25 mouse cellular contexts compared by ENCODE assay signal in the genomic region with DNA sequence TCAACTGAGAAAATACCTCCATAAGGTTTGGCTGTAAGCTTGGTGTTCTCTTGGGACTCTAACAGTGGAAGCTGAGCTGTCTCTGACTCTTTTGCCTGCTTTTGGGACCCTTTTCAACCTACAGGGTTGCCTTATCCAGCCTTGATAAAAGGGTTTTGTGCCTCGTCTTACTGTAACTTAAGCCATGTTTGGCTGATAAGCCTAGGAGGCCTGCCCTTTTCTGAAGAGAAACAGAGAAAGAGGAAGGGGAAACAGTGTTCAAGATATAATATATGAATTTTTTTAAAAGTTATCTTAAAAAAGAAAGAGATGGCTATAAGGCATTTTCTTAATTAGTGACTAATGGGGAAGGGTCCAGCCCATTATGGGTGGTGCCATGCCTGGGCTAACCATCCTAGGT.
"Had no signal": no experiment of that assay in that cellular context is flagged by ENCODE, and none has a peak within 500 bp of the region (broad histone marks: within the 10 kb centered on the region; RNA-seq: fewer than 3 reads in every experiment).

No protein-coding gene starts in this region.

- DNase-seq: cerebellum, adult 9-10 months; cerebellum, adult 9-11 months; cerebellum, postnatal 10 days; cerebellum, postnatal 14 days; cerebellum, postnatal 25 days; cerebellum, postnatal 36 days; embryo, embryonic 11 days; forebrain, postnatal 0 days; gastrocnemius, adult 2 months; gastrocnemius, postnatal 10 days; gastrocnemius, postnatal 14 days; gastrocnemius, postnatal 25 days; gastrocnemius, postnatal 36 days; heart, adult 11 months; heart, adult 18-20 months; heart, adult 2 months had no signal

- H3K4me1 ChIP-seq: embryonic facial prominence, embryonic 10.5 days; embryonic facial prominence, embryonic 12.5 days; embryonic facial prominence, embryonic 13.5 days; embryonic facial prominence, embryonic 15.5 days; forebrain, embryonic 10.5 days; forebrain, embryonic 12.5 days; forebrain, embryonic 13.5 days; forebrain, embryonic 15.5 days had no signal

- H3K9me3 ChIP-seq: embryonic facial prominence, embryonic 12.5 days; embryonic facial prominence, embryonic 13.5 days; embryonic facial prominence, embryonic 15.5 days; forebrain, embryonic 10.5 days; forebrain, embryonic 13.5 days; forebrain, embryonic 15.5 days had no signal

- H3K27ac ChIP-seq: embryonic facial prominence, embryonic 10.5 days; embryonic facial prominence, embryonic 12.5 days; embryonic facial prominence, embryonic 13.5 days; embryonic facial prominence, embryonic 15.5 days; forebrain, embryonic 10.5 days; forebrain, embryonic 12.5 days; forebrain, embryonic 13.5 days; forebrain, embryonic 15.5 days; gastrocnemius, adult 2 months; heart, adult 2 months had no signal

- H3K27me3 ChIP-seq: embryonic facial prominence, embryonic 12.5 days; embryonic facial prominence, embryonic 13.5 days; embryonic facial prominence, embryonic 15.5 days; forebrain, embryonic 12.5 days; forebrain, embryonic 13.5 days; forebrain, embryonic 15.5 days had no signal

- H3K9ac ChIP-seq: embryonic facial prominence, embryonic 12.5 days; embryonic facial prominence, embryonic 13.5 days; embryonic facial prominence, embryonic 15.5 days; forebrain, embryonic 12.5 days; forebrain, embryonic 13.5 days; forebrain, embryonic 15.5 days; forebrain, postnatal 0 days had no signal

- H3K4me3 ChIP-seq: embryonic facial prominence, embryonic 10.5 days; embryonic facial prominence, embryonic 12.5 days; embryonic facial prominence, embryonic 13.5 days; embryonic facial prominence, embryonic 15.5 days; erythroblast, embryonic 14.5 days; forebrain, embryonic 10.5 days; forebrain, embryonic 12.5 days; forebrain, embryonic 13.5 days; forebrain, embryonic 15.5 days; gastrocnemius, adult 2 months; heart, adult 2 months had no signal
